Mouse (Mus musculus) stomach, postnatal 0 days (tissue): ENCODE data around the gene Dnal4.

Experiments
- CTCF ChIP-seq: IDR thresholded peaks from 2 replicates; pipeline ENCODE4 v1.5.1; 2016; ENCODE audit warnings: antibody characterized with exemption, low read depth, mild to moderate bottlenecking, moderate library complexity
- EP300 ChIP-seq: optimal IDR thresholded peaks from 2 replicates; pipeline ENCODE3; 2016; ENCODE audit warnings: antibody characterized with exemption

DNA sequence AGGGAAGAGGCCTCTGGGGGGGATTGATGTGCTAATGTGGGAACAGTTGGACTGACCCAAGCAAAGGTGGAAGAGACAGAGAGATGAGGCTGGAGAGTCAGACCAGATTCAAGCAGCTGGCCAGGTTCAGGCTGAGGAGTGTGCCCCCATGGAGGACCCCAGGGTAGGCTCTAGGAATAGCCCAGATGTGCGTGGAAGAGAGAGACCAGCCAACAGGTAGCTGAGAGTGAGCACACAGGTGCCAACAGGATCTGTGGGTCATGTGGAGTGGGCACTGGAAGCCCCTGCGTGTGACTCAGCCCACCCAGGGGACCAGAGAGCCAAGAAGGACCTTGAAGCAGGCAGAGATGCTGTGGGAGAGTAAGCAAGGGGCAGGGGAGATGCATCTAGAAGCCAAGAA lies 24.0 kb upstream of the Dnal4 start:
- TF ChIP-seq CTCF (no peak), EP300 (no peak)
